Mouse (Mus musculus): Measurements from ENCODE around the gene Irf1. TPM values are rescaled to one million over a fixed set of nuclear protein-coding genes. Genes with fewer than 3 reads are reported as not detected.

Irf1 gene
- polyA plus RNA-seq, 1 experiment from 2014 or later: 11.9 TPM

GRCm38 (mm10) chr11:53814810-53815209 lies 45.0 kb downstream of the Irf1 start:
- ATAC-seq (ENCODE audit: insufficient read depth): no peak
- Histone ChIP-seq H3K9me3 (replicated peaks) (no peaks in the 10 kb centered on the region), H3K27ac (replicated peaks) (no peak overlapping the region), H3K36me3 (replicated peaks) (no peaks in the 10 kb centered on the region), H3K9ac (no peak overlapping the region), H3K4me2 (no peak overlapping the region), H3K4me3 (replicated peaks) (no peak overlapping the region), H3K4me1 (replicated peaks) (no peaks in the 10 kb centered on the region; the same call in 1 of the 2 replicates), H3K27me3 (no peaks in the 10 kb centered on the region)
- WGBS (ENCODE audit: insufficient replicate concordance): 42% methylated on average over 3 of the region's 3 CpGs

- no peak overlapping the region for H3K27ac ChIP-seq (replicated peaks)
- H3K27me3 ChIP-seq: no peaks in the 10 kb centered on the region
- no peak for ATAC-seq (ENCODE audit: insufficient read depth)
- no peaks in the 10 kb centered on the region for H3K4me1 ChIP-seq (replicated peaks)
- no peak overlapping the region for H3K4me2 ChIP-seq
- H3K36me3 ChIP-seq (replicated peaks): no peaks in the 10 kb centered on the region
- 71% methylated on average over 5 of the region's 5 CpGs for WGBS (ENCODE audit: insufficient replicate concordance)
- no peak overlapping the region for H3K4me3 ChIP-seq (replicated peaks)
- H3K9ac ChIP-seq: no peak overlapping the region
- H3K9me3 ChIP-seq (replicated peaks): no peaks in the 10 kb centered on the region
Measured at GRCm38 (mm10) chr11:53816841-53817375, 47.1 kb downstream of the Irf1 start.

- H3K9me3 ChIP-seq (replicated peaks): no peaks in the 10 kb centered on the region
- no peak overlapping the region for H3K4me2 ChIP-seq
- no peak for ATAC-seq (ENCODE audit: insufficient read depth)
- no peak overlapping the region for H3K4me3 ChIP-seq (replicated peaks)
- no peaks in the 10 kb centered on the region for H3K36me3 ChIP-seq (replicated peaks)
- no peak overlapping the region for H3K27ac ChIP-seq (replicated peaks)
- 48% methylated on average over 6 of the region's 6 CpGs for WGBS (ENCODE audit: insufficient replicate concordance)
- H3K9ac ChIP-seq: no peak overlapping the region
- H3K27me3 ChIP-seq: no peaks in the 10 kb centered on the region
- no peaks in the 10 kb centered on the region for H3K4me1 ChIP-seq (replicated peaks)
Measured at GRCm38 (mm10) chr11:53818794-53819193, 49.0 kb downstream of the Irf1 start.

- Histone ChIP-seq H3K4me3 (replicated peaks) (no peak overlapping the region), H3K9ac (no peak overlapping the region), H3K4me1 (replicated peaks) (no peaks in the 10 kb centered on the region), H3K27me3 (no peaks in the 10 kb centered on the region), H3K9me3 (replicated peaks) (no peaks in the 10 kb centered on the region), H3K27ac (replicated peaks) (no peak overlapping the region), H3K4me2 (no peak overlapping the region), H3K36me3 (replicated peaks) (no peaks in the 10 kb centered on the region)
- no peak for ATAC-seq (ENCODE audit: insufficient read depth)
- 73% methylated on average over 6 of the region's 6 CpGs for WGBS (ENCODE audit: insufficient replicate concordance)
Measured at GRCm38 (mm10) chr11:53819511-53819910, 49.7 kb downstream of the Irf1 start.

- Histone ChIP-seq H3K9me3 (replicated peaks) (no peaks in the 10 kb centered on the region), H3K27me3 (no peaks in the 10 kb centered on the region), H3K27ac (replicated peaks) (no peak overlapping the region), H3K36me3 (replicated peaks) (no peaks in the 10 kb centered on the region), H3K4me3 (replicated peaks) (no peak overlapping the region), H3K4me1 (replicated peaks) (no peaks in the 10 kb centered on the region), H3K4me2 (no peak overlapping the region), H3K9ac (no peak overlapping the region)
- ATAC-seq (ENCODE audit: insufficient read depth): no peak
- WGBS (ENCODE audit: insufficient replicate concordance): 40% methylated on average over 13 of the region's 13 CpGs
Measured at GRCm38 (mm10) chr11:53820516-53821170, 50.8 kb downstream of the Irf1 start.

GRCm38 (mm10) chr11:53821230-53821944 lies 51.6 kb downstream of the Irf1 start:
- H3K27ac ChIP-seq (replicated peaks): no peak overlapping the region
- H3K9me3 ChIP-seq (replicated peaks): no peaks in the 10 kb centered on the region
- 70% methylated on average over 11 of the region's 11 CpGs for WGBS (ENCODE audit: insufficient replicate concordance)
- H3K4me2 ChIP-seq: no peak overlapping the region
- H3K4me3 ChIP-seq (replicated peaks): no peak overlapping the region
- no peaks in the 10 kb centered on the region for H3K27me3 ChIP-seq
- no peaks in the 10 kb centered on the region for H3K36me3 ChIP-seq (replicated peaks)
- no peak overlapping the region for H3K9ac ChIP-seq
- no peaks in the 10 kb centered on the region for H3K4me1 ChIP-seq (replicated peaks)
- ATAC-seq (ENCODE audit: insufficient read depth): no peak

GRCm38 (mm10) chr11:53821945-53822338 lies 52.1 kb downstream of the Irf1 start:
- WGBS (ENCODE audit: insufficient replicate concordance): 76% methylated on average over 3 of the region's 3 CpGs
- H3K4me2 ChIP-seq: no peak overlapping the region
- no peak overlapping the region for H3K9ac ChIP-seq
- no peaks in the 10 kb centered on the region for H3K27me3 ChIP-seq
- no peaks in the 10 kb centered on the region for H3K9me3 ChIP-seq (replicated peaks)
- ATAC-seq (ENCODE audit: insufficient read depth): no peak
- H3K4me3 ChIP-seq (replicated peaks): no peak overlapping the region
- no peak overlapping the region for H3K27ac ChIP-seq (replicated peaks)
- no peaks in the 10 kb centered on the region for H3K4me1 ChIP-seq (replicated peaks)
- H3K36me3 ChIP-seq (replicated peaks): no peaks in the 10 kb centered on the region

- Histone ChIP-seq H3K36me3 (replicated peaks) (no peaks in the 10 kb centered on the region), H3K9ac (no peak overlapping the region), H3K27me3 (no peaks in the 10 kb centered on the region), H3K4me1 (replicated peaks) (no peaks in the 10 kb centered on the region), H3K4me2 (no peak overlapping the region), H3K9me3 (replicated peaks) (no peaks in the 10 kb centered on the region), H3K27ac (replicated peaks) (no peak overlapping the region), H3K4me3 (replicated peaks) (no peak overlapping the region)
- 31% methylated on average over 4 of the region's 4 CpGs for WGBS (ENCODE audit: insufficient replicate concordance)
- no peak for ATAC-seq (ENCODE audit: insufficient read depth)
Measured at GRCm38 (mm10) chr11:53825409-53825808, 55.6 kb downstream of the Irf1 start.

Small RNA genes lying within 50 kb of the gene (microRNA-seq; reads per million reads assigned to microRNA genes)
- gene Mir7671: 1.0 reads per million

Other genes with a start within 250 kb of the Irf1 start
- gene Kif3a, start 202.6 kb upstream of the Irf1 start, polyA plus RNA-seq (2015; fragmentation: Nextera tagmentation; extraction: Ambion mirVana): 7.3 and 7.5 TPM in 2 replicates
- 0.35 and 0.52 TPM in 2 replicates for gene Il4, start 151.3 kb upstream of the Irf1 start, polyA plus RNA-seq (2015; fragmentation: Nextera tagmentation; extraction: Ambion mirVana)
- gene Il13, start 135.3 kb upstream of the Irf1 start, polyA plus RNA-seq (2015; fragmentation: Nextera tagmentation; extraction: Ambion mirVana): not detected in 2 replicates
- gene Rad50, start 62.7 kb upstream of the Irf1 start, polyA plus RNA-seq (2015; fragmentation: Nextera tagmentation; extraction: Ambion mirVana): 11.8 and 12.7 TPM in 2 replicates
- gene Il5, start 49.2 kb upstream of the Irf1 start, polyA plus RNA-seq (2015; fragmentation: Nextera tagmentation; extraction: Ambion mirVana): not detected in 2 replicates
- gene Gm17334, start 3.2 kb downstream of the Irf1 start, polyA plus RNA-seq (2015; fragmentation: Nextera tagmentation; extraction: Ambion mirVana): 0.16 TPM in 1 of 2 replicates, not detected in the other
- not detected in 2 replicates for gene Gm12216, start 89.2 kb downstream of the Irf1 start, polyA plus RNA-seq (2015; fragmentation: Nextera tagmentation; extraction: Ambion mirVana)
- gene Slc22a5, start 121.6 kb downstream of the Irf1 start, polyA plus RNA-seq (2015; fragmentation: Nextera tagmentation; extraction: Ambion mirVana): 1.9 and 2.3 TPM in 2 replicates
- gene Slc22a21, start 210.3 kb downstream of the Irf1 start, polyA plus RNA-seq (2015; fragmentation: Nextera tagmentation; extraction: Ambion mirVana): 1.1 and 1.8 TPM in 2 replicates